In genomic region chr9:79723090-79723489, GRCm38 (mm10) we compare ENCODE assay signal across 9 mouse cellular contexts. TPM values are rescaled to one million over a fixed set of nuclear protein-coding genes. Genes with fewer than 3 reads are reported as not detected.
A peak's percentile ranks its signal among the peaks of the same experiment; 100 is the strongest.
DNase-seq lines count a peak whose midpoint lies in the region; ATAC-seq and TF ChIP-seq lines count a peak whose summit lies in the region.
"Had no signal": no experiment of that assay in that cellular context is flagged by ENCODE, and none has a peak within 500 bp of the region (broad histone marks: within the 10 kb centered on the region; RNA-seq: fewer than 3 reads in every experiment).

No protein-coding gene starts in this region.

- peak; percentile 60 for DNase-seq in cerebellum, adult 9-10 months
- no peak for DNase-seq in cerebellum, adult 11-12 months
- peak; percentile 35 for DNase-seq in layer of hippocampus, adult 11-12 months (ENCODE audit: low spot score)
- no peak for DNase-seq in layer of hippocampus, postnatal 25 days (ENCODE audit: extremely low spot score in 1 of 2, low spot score in 1 of 2)
- no peak for DNase-seq in lung, adult 2 months

- peaks cover 21% of the 10 kb centered on the region for H3K4me1 ChIP-seq in E14TG2a.4 (replicated peaks; ENCODE audit: low read depth, low read length)
- no peaks in the 10 kb centered on the region; the same call in none of the 2 replicates for H3K4me1 ChIP-seq in lung, adult 2 months (ENCODE audit: control insufficient read depth, insufficient read depth, low read length)

- no peak for TF ChIP-seq POLR2A in lung, adult 2 months (IDR thresholded peaks at IDR 0.05; ENCODE audit: borderline replicate concordance, extremely low read depth, low read depth, low read length)

- no peak overlapping the region for H3K4me3 ChIP-seq in E14TG2a.4 (replicated peaks; ENCODE audit: low read length)
- no peak overlapping the region for H3K4me3 ChIP-seq in lung, adult 2 months (replicated peaks; ENCODE audit: extremely low read depth, low read depth, low read length)
- H3K4me3 ChIP-seq: embryonic facial prominence, embryonic 13.5 days had no signal

- no peak for ATAC-seq in monocyte, adult 5-6 weeks (replicated peaks; ENCODE audit: insufficient number of reproducible peaks, low FRiP score, low TSS enrichment, poor library complexity, severe bottlenecking)
- ATAC-seq in inflammation-experienced regulatory T-cells, adult 6 months: no peak

- no peaks in the 10 kb centered on the region for H3K36me3 ChIP-seq in E14TG2a.4 (ENCODE audit: insufficient read depth, low read length)
- H3K36me3 ChIP-seq: embryonic facial prominence, embryonic 13.5 days had no signal

- peaks cover 5% of the 10 kb centered on the region; the same call in 1 of the 2 replicates for H3K9me3 ChIP-seq in E14TG2a.4 (ENCODE audit: low read length)
- H3K9me3 ChIP-seq: embryonic facial prominence, embryonic 13.5 days had no signal

- WGBS in lung, adult 2 months: 35% methylated on average over 5 of the region's 5 CpGs

- peaks cover 45% of the 10 kb centered on the region for H3K27me3 ChIP-seq in E14TG2a.4 (ENCODE audit: insufficient read depth, low read length)

- TF ChIP-seq CTCF in E14TG2a.4 (conservative IDR thresholded peaks at IDR 0.05; ENCODE audit: low read length): peak; percentile 66
- peak; percentile 20; the same call in 1 of the 2 replicates for TF ChIP-seq CTCF in lung, adult 2 months (IDR thresholded peaks at IDR 0.05; ENCODE audit: insufficient read depth, low read length)

RNA-seq across cellular contexts. Expression of gene Col12a1, which starts 4.5 kb away (rescaled TPM):
- 1 to 10 TPM; 5.5 to 6.9 TPM for total RNA-seq in layer of hippocampus, postnatal 25 days (2021)
- 15.1 and 22.0 TPM in 2 replicates for polyA plus RNA-seq in lung, adult 2 months (2012; rRNA removed)
- total RNA-seq in monocyte, adult 5-6 weeks (2017): 0.29 TPM in 1 of 3 replicates, not detected in the others
- under 1 TPM in 1 of 3 experiments, not detected in 2; 0.13 TPM for polyA plus RNA-seq in inflammation-experienced regulatory T-cells, adult 6 months (2017; shearing (Covaris generic))

RNA-seq across cellular contexts. Expression of gene Cox7a2, which starts 36.6 kb away (rescaled TPM):
- total RNA-seq in layer of hippocampus, postnatal 25 days (2021): 100 to 1,000 TPM; 347 to 372 TPM
- polyA plus RNA-seq in lung, adult 2 months (2012; rRNA removed): 76.1 and 102 TPM in 2 replicates
- 70.5 to 164 TPM (median 136 TPM) in 3 replicates for total RNA-seq in monocyte, adult 5-6 weeks (2017)
- polyA plus RNA-seq in inflammation-experienced regulatory T-cells, adult 6 months (2017; shearing (Covaris generic)): 100 to 1,000 TPM; 249 to 393 (median 268) TPM

Comparison
In these comparisons a context has a peak if more than half of its experiments do, and no peak if none do; other contexts are left out.
1. DNase-seq: peak in cerebellum, adult 9-10 months (single experiment) and layer of hippocampus, adult 11-12 months (single experiment); none in cerebellum, adult 11-12 months (single experiment), layer of hippocampus, postnatal 25 days (0 of 2) and lung, adult 2 months (single experiment).